Mouse (Mus musculus) forebrain, embryonic 14.5 days (tissue): Measurements from ENCODE around the gene Siah3. TPM values are rescaled to one million over a fixed set of nuclear protein-coding genes. Genes with fewer than 3 reads are reported as not detected.

Experiments
- ATAC-seq: fragments of 200-750 bp; cut with Nextera tagmentation; 2 replicates; pipeline ENCODE4 v1.8.0; 2017; ENCODE audit warnings: mild to moderate bottlenecking, moderate library complexity
- DNase-seq: peaks from one replicate; pipeline ENCODE4 v3.0.0-alpha.2; 2015; ENCODE audit warnings: low spot score
- H3K27ac ChIP-seq: fragments of 300-500 bp; sonication (generic); 2 replicates; pipeline ENCODE4 v1.5.1; 2014; ENCODE audit warnings: low read depth, mild to moderate bottlenecking, control low read depth, low read length, moderate library complexity
- H3K27me3 ChIP-seq: fragments of 300-500 bp; sonication (generic); replicated peaks from 2 replicates; pipeline ENCODE4 v1.6.1; 2014; ENCODE audit warnings: low read length, control low read depth, mixed read lengths; ENCODE audit not compliant: control insufficient read depth, insufficient read depth
- H3K36me3 ChIP-seq: fragments of 300-500 bp; sonication (generic); 2 replicates; pipeline ENCODE4 v1.6.1; 2014; ENCODE audit warnings: low read length, control low read depth; ENCODE audit not compliant: control insufficient read depth, insufficient read depth
- H3K4me1 ChIP-seq: fragments of 300-500 bp; sonication (generic); 2 replicates; pipeline ENCODE4 v1.6.1; 2014; ENCODE audit warnings: antibody characterized with exemption, low read length, control low read depth; ENCODE audit not compliant: control insufficient read depth, insufficient read depth
- H3K4me2 ChIP-seq: fragments of 300-500 bp; sonication (generic); 2 replicates; pipeline ENCODE4 v1.6.1; 2014; ENCODE audit warnings: mild to moderate bottlenecking, control low read depth, low read length
- H3K4me3 ChIP-seq: fragments of 300-500 bp; sonication (generic); 2 replicates; pipeline ENCODE4 v1.5.1; 2014; ENCODE audit warnings: low read depth, low read length, control low read depth
- H3K9ac ChIP-seq: fragments of 300-500 bp; sonication (generic); 2 replicates; pipeline ENCODE4 v1.6.1; 2014; ENCODE audit warnings: mild to moderate bottlenecking, low read length, control low read depth, moderate library complexity
- H3K9me3 ChIP-seq: fragments of 300-500 bp; sonication (generic); replicated peaks from 2 replicates; pipeline ENCODE4 v1.6.1; 2016; ENCODE audit warnings: low read length, control low read depth, mixed read lengths; ENCODE audit not compliant: control insufficient read depth
- WGBS: fragments of 180-500 bp; shearing (Covaris S2); extraction: QIAGEN DNeasy Blood & Tissue Kit; methylation state at CpG from one replicate; pipeline ENCODE4 v1.1.7; 2014; 5-methylcytosine and 5-hydroxymethylcytosine counted together
- polyA plus RNA-seq: library from polyadenylated mRNA; unstranded; fragments of >200 nt; fragmentation: Nextera tagmentation; extraction: Ambion mirVana; gene quantifications from 2 replicates; pipeline ENCODE4 v1.2.1, GENCODE M21; 2014

Gene Siah3
- polyA plus RNA-seq, 1 experiment from 2014 or later = 7.0 TPM

DNA sequence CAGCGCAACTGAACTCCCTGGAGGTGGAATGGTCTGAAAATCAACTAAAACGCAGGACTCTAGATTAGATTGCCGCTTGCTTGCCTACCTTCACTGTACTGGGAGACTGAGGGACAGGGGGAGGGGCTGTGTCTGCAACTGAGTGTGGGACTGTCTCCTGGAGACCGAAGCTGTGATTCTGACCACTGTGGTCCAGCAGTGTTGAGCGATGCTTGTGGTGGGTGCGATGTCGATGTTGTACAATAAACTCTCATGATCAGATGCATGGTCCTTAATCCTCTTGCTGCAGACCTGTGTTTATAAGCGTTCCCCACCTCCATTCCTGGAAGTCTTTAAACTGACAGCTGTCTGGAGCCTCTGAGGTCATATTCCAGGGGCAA lies 1.4 kb downstream of the Siah3 start:
- DNase-seq (peak; percentile 54), ATAC-seq (peak; percentile 9)
- Histone ChIP-seq H3K4me3 (peak overlapping the region; percentile 59), H3K36me3 (no peaks in the 10 kb centered on the region), H3K27me3 (no peaks in the 10 kb centered on the region), H3K9ac (peak overlapping the region; percentile 78), H3K4me1 (peaks cover 33% of the 10 kb centered on the region), H3K27ac (peak overlapping the region; percentile 93), H3K9me3 (no peaks in the 10 kb centered on the region; the same call in 1 of the 2 replicates), H3K4me2 (peak overlapping the region; percentile 85)
- 6% methylated on average over 8 of the region's 8 CpGs for WGBS

DNA sequence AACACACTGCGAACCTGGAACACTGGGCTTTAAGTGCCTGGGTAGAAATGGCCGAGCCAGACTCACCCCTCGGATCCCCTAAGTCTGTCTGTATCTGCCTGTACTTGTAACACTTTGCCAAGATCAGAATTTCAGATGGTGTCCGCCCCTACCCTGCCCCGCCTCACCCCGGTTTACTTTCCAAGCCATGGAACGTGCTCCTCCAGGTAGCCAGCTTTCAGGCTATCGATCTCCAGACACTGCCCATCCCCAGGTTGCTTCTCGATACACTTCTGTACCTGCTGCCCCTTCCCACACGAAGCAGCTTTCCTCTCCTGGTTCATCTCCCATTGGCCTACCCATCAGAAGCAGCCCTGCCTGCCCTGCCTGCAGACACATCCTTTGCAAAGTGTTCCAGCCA lies 3.6 kb downstream of the Siah3 start:
- DNase-seq (no peak), ATAC-seq (no peak)
- 69% methylated on average over 10 of the region's 10 CpGs for WGBS
- no peaks in the 10 kb centered on the region; the same call in 1 of the 2 replicates for H3K9me3 ChIP-seq
- H3K27ac ChIP-seq = peak overlapping the region; percentile 81
- no peaks in the 10 kb centered on the region for H3K36me3 ChIP-seq
- peak overlapping the region; percentile 49; the same call in 1 of the 2 replicates for H3K9ac ChIP-seq
- H3K4me2 ChIP-seq = peak overlapping the region; percentile 85
- peak overlapping the region; percentile 4 for H3K4me3 ChIP-seq
- H3K4me1 ChIP-seq = peaks cover 27% of the 10 kb centered on the region
- no peaks in the 10 kb centered on the region for H3K27me3 ChIP-seq

DNA sequence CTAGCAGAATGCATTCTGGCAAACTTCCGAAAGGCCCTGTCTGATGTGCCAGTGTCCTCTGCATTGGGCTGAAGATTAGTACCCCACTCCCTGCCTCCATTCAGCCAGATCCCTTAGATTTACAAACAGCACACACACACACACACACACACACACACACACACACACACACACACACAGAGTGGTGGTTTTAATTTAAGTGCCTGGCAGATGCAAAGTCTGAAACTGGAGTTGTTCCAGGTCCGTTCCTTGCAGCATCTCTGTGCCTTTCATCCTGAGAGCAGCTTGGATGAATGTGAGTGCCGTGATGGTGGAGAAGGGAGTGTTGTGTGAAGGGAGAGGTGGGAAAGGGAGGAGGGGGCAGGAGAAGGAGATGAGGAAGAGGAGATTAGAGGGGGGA lies 4.2 kb downstream of the Siah3 start:
- Histone ChIP-seq H3K27me3 (no peaks in the 10 kb centered on the region), H3K4me1 (peaks cover 22% of the 10 kb centered on the region), H3K4me3 (no peak overlapping the region; the same call in 1 of the 2 replicates), H3K36me3 (no peaks in the 10 kb centered on the region), H3K27ac (peak overlapping the region; percentile 81), H3K9me3 (no peaks in the 10 kb centered on the region; the same call in 1 of the 2 replicates), H3K9ac (peak overlapping the region; percentile 49; the same call in 1 of the 2 replicates), H3K4me2 (peak overlapping the region; percentile 85)
- ATAC-seq (peak; percentile 65), DNase-seq (peak; percentile 93)
- 9% methylated on average over 3 of the region's 3 CpGs for WGBS

DNA sequence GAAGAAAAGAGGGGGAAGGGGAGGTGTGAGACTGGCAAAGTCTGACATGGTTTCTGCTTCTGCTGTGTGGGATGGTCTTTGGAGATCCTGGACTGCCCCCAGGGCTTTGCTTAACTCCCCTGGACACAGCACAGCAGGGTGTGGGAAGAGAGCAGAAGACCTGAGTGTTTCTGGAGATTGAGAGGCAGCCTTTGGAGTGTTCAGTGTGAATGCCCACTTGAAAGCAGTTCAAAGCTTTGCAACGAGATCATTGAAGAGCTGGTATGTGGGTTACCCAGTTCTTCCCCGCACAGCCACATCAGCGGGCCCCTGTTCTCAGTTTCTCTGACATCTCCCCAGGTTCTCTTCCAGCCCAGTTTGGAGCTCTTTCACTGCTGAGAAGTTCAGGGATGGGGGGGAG lies 4.7 kb downstream of the Siah3 start:
- Histone ChIP-seq H3K4me3 (no peak overlapping the region), H3K4me1 (peaks cover 21% of the 10 kb centered on the region), H3K27ac (peak overlapping the region; percentile 81), H3K9ac (peak overlapping the region; percentile 49; the same call in 1 of the 2 replicates), H3K9me3 (no peaks in the 10 kb centered on the region; the same call in 1 of the 2 replicates), H3K27me3 (no peaks in the 10 kb centered on the region), H3K36me3 (no peaks in the 10 kb centered on the region), H3K4me2 (peak overlapping the region; percentile 85)
- no peak for DNase-seq
- peak; percentile 35 for ATAC-seq
- WGBS = 22% methylated on average over 3 of the region's 3 CpGs

DNA sequence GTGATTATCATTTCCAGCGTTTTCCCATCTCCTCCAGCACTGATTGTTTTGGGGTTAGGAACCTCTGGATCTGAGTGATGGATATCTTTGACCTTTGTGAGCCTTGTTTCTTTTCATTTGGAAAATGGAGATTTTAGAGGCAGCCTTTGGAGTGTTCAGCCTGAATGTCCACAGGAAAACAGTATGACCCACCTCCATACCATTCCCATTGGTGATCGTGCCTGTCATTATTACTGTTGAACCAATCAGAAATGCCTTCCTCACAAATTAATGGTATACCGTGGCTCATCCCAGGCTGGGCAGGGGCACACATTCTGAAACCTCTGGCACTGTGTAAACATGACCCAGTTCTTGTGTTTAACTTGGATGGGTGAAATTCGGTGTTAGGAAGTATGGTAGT lies 6.0 kb downstream of the Siah3 start:
- H3K27ac ChIP-seq = no peak overlapping the region; the same call in 1 of the 2 replicates
- 86% methylated on average over 4 of the region's 4 CpGs for WGBS
- DNase-seq (no peak), ATAC-seq (no peak)
- no peak overlapping the region for H3K9ac ChIP-seq
- no peak overlapping the region for H3K4me3 ChIP-seq
- H3K4me1 ChIP-seq = peaks cover 21% of the 10 kb centered on the region
- no peaks in the 10 kb centered on the region for H3K27me3 ChIP-seq
- H3K9me3 ChIP-seq = no peaks in the 10 kb centered on the region; the same call in 1 of the 2 replicates
- H3K4me2 ChIP-seq = no peak overlapping the region
- H3K36me3 ChIP-seq = no peaks in the 10 kb centered on the region

DNA sequence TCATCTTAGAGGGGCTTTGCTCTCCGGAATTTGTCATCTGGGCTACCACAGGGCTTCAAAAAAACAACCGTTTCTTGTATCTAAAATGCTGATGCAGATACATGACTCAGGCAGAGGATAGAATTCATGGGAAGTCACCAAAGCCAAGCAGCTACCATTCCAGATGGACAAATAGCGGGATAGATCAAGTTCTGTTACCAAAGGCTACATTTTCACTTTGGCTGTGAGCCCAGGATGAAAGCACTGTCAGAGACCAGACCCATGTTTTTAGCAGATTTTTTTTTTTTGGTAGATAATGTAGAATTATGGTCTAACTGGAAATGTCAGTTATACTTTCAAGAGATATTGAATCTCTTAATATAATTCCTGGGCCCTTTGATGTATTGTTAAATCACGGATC lies 7.4 kb downstream of the Siah3 start:
- 83% methylated on average over 4 of the region's 4 CpGs for WGBS
- Histone ChIP-seq H3K27me3 (no peaks in the 10 kb centered on the region), H3K4me1 (peaks cover 21% of the 10 kb centered on the region), H3K9me3 (no peaks in the 10 kb centered on the region; the same call in 1 of the 2 replicates), H3K9ac (no peak overlapping the region), H3K4me3 (no peak overlapping the region), H3K4me2 (no peak overlapping the region), H3K36me3 (no peaks in the 10 kb centered on the region), H3K27ac (no peak overlapping the region)
- ATAC-seq = no peak
- DNase-seq = no peak

DNA sequence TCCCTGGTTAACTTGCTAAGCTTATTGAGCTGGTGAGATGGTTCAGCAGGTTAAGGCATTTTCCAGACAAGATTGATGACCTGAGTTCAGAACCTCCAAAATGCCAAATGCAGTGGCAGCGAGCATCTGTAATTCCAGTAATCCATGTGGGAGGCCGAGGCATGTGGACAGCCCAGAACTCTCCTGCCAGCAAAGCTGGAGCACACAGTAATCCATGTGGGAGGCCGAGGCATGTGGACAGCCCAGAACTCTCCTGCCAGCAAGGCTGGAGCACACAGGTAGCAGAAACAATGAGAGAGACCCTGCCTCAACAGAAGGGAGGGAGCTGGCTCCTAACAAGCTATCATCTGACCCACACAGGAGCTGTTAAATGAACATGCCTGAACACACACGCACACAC lies 13.2 kb downstream of the Siah3 start:
- no peak overlapping the region for H3K4me2 ChIP-seq
- WGBS = 89% methylated on average over 4 of the region's 4 CpGs
- no peak overlapping the region for H3K9ac ChIP-seq
- H3K9me3 ChIP-seq = no peaks in the 10 kb centered on the region
- H3K4me3 ChIP-seq = no peak overlapping the region
- peaks cover 13% of the 10 kb centered on the region for H3K4me1 ChIP-seq
- no peaks in the 10 kb centered on the region for H3K36me3 ChIP-seq
- DNase-seq = no peak
- no peak for ATAC-seq
- no peak overlapping the region for H3K27ac ChIP-seq
- H3K27me3 ChIP-seq = no peaks in the 10 kb centered on the region

DNA sequence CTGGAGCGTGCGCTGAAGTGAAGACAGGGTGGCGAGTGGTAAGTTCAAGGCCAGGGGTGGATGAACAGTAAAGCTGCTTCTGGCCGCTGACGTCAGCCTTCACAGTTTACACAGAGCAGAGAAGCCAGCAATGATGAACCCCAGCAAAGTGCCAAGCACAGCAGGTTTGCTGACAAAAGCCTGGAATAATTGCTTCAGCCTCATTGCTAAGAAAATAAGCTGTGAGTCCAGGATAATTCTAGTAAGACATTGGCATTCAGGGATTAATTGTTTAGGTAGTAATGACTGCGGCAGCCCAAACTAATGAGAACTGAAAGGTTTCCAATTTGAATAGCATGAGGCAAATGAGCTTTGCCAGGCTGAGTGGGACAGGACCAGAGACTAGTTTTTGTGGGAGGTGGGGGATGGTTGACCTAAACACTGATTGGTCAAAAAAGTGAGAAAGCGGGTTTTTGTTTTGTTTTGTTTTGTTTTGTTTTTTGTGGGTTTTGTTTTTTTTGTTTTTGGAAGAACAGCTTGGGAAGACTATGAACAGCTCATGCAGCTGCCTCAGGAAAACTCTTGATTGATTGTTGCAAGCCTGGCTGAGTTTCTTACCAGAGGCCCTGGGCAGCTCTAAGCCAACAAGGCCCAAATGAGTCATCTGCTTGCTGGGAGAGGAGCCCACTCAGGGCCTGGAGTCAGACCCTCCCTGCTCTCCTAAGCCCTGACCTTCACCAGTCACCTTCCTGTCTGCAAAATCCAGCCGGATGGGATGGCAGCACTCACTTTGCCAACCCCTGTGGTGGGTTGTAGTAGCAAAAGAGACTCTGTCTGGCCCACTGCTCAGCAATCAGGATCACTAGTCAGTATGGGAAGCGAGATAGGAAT lies 17.5 kb downstream of the Siah3 start:
- no peak overlapping the region for H3K4me2 ChIP-seq
- ATAC-seq (peak; percentile 96), DNase-seq (peak; percentile 95)
- no peak overlapping the region for H3K4me3 ChIP-seq
- no peaks in the 10 kb centered on the region for H3K36me3 ChIP-seq
- peaks cover 17% of the 10 kb centered on the region for H3K4me1 ChIP-seq
- WGBS = 9% methylated on average over 9 of the region's 9 CpGs
- no peak overlapping the region; the same call in 1 of the 2 replicates for H3K9ac ChIP-seq
- no peaks in the 10 kb centered on the region for H3K9me3 ChIP-seq
- H3K27ac ChIP-seq = peak overlapping the region; percentile 78
- H3K27me3 ChIP-seq = no peaks in the 10 kb centered on the region

DNA sequence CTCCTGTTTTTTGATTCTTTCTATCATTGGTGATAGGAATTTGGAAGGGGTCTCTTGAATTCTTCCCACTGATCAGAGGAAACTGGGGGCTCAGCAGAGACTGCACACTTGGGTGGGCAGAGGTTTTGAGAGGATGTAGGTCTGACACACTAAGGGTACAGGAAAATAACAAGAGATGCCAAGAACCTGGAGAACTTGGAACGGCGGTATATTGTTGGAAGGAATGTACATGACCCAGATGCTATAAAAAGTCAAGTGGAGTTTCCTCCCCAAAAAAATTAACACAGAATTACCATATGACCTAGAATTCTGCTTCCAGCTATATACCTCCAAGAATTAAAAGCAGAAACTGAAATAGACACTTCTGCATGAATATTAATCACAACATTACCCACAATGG lies 20.1 kb downstream of the Siah3 start:
- no peaks in the 10 kb centered on the region for H3K9me3 ChIP-seq
- H3K9ac ChIP-seq = no peak overlapping the region
- 96% methylated on average over 2 of the region's 2 CpGs for WGBS
- H3K4me3 ChIP-seq = no peak overlapping the region
- H3K4me2 ChIP-seq = no peak overlapping the region
- no peak for ATAC-seq
- no peaks in the 10 kb centered on the region for H3K36me3 ChIP-seq
- DNase-seq = no peak
- no peak overlapping the region for H3K27ac ChIP-seq
- no peaks in the 10 kb centered on the region for H3K27me3 ChIP-seq
- peaks cover 17% of the 10 kb centered on the region for H3K4me1 ChIP-seq
